Mouse (Mus musculus) myocyte (in vitro differentiated cells): Measurements from ENCODE around the gene Piga.

ENCODE experiments used
- CEBPB ChIP-seq: IDR thresholded peaks from 2 replicates; pipeline ENCODE4 v1.6.1; 2011; ENCODE audit warnings: mild to moderate bottlenecking, moderate library complexity; ENCODE audit not compliant: poor library complexity, insufficient read depth, severe bottlenecking
- MAX ChIP-seq: IDR thresholded peaks from one replicate; pipeline ENCODE4 v1.6.1; 2011; ENCODE audit warnings: low read depth, mild to moderate bottlenecking, control low read depth
- MYOG ChIP-seq, 3 experiments: IDR thresholded peaks; one replicate each; pipeline ENCODE4 v1.6.1; 2011; ENCODE audit warnings: control low read depth in 2 of 3, low read depth in 2 of 3, mild to moderate bottlenecking in 2 of 3; ENCODE audit not compliant: insufficient read length in 2 of 3, control insufficient read depth in 1 of 3, insufficient read depth in 1 of 3
- POLR2A ChIP-seq: IDR thresholded peaks from one replicate; pipeline ENCODE4 v1.6.1; 2011; ENCODE audit warnings: low read depth, mild to moderate bottlenecking, control low read depth, moderate library complexity; ENCODE audit not compliant: insufficient read length
- TCF12 ChIP-seq: IDR thresholded peaks from one replicate; pipeline ENCODE4 v1.6.1; 2011; ENCODE audit warnings: mild to moderate bottlenecking, control low read depth; ENCODE audit not compliant: poor library complexity, insufficient read depth, severe bottlenecking
- USF1 ChIP-seq: IDR thresholded peaks from one replicate; pipeline ENCODE4 v1.6.1; 2011; ENCODE audit warnings: low read depth, mild to moderate bottlenecking, control low read depth, moderate library complexity

- no peak for TF ChIP-seq USF1
- no peak for TF ChIP-seq MAX
- no peak for TF ChIP-seq MYOG (IDR thresholded peaks at IDR 0.05; ENCODE audit: control insufficient read depth in 1 of 3, insufficient read depth in 1 of 3, insufficient read length in 2 of 3, low read depth in 2 of 3)
- TF ChIP-seq CEBPB = no peak
- no peak for TF ChIP-seq POLR2A
- no peak for TF ChIP-seq TCF12
Measured at GRCm38 (mm10) chrX:164420518-164420917, 931 bp downstream of the Piga start.
